Mouse (Mus musculus) B cell, adult 67 days (primary cell): ENCODE measurements around the gene Sdhc. TPM values are rescaled to one million over a fixed set of nuclear protein-coding genes. Genes with fewer than 3 reads are reported as not detected.

Experiments
- total RNA-seq, 2 experiments: library from RNA; stranded (reverse); gene quantifications; 4 replicates each; pipeline ENCODE4 v1.2.4; 2023

Gene Sdhc
- total RNA-seq: 100 to 1,000 TPM in 1 of 2 experiments, 10 to 100 TPM in 1; 81.8 to 104 TPM

DNA sequence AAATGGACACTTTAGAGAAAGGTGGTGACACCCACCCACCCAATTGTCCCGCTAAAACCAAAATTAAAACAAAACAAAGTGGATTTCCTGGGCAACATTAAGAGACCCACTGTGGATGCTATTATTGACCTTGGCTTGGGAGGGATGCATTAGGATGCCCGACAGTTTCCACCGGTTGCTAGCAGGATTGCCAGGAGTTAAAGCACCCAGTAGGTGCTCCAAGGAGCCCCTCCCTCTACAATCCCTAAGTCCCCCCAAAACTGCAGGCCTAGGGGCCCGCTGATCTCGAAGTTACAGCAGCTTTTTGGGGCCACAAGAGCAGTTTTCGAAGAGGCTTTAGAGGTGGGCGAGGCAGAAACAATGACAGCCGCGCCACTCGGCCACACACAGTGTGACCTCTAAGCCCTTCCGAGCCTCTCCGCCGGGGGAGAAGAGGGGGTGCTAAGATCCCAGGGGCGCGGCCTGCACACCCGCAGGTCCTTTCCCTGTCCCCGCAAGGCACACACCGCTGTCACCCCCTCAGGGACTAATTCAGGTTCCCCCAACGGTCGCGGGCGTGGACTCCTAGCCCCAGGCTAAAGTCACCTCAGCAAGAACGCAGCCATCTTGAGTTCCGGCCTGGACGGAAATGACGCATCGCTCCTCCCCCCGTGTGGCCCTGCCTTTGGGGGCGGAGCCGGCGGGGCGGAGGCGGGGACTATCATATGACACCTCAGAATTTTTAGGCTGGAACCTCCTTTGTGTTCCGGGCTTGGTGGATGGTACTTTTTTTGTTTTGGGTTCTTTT lies at the start of gene Sdhc, which contains the start of gene Mpz:
TSS of gene Sdhc (minus strand) at position 630 of the 787 bp plus-strand sequence.
TSS of gene Mpz (plus strand) at position 738 of the 787 bp plus-strand sequence.

GRCm38 (mm10) chr1:171195887-171196397 lies 45.5 kb upstream of the Sdhc start, which contains the start of gene Pcp4l1:
TSS of gene Pcp4l1 (minus strand) at chr1:171196268.

GRCm38 (mm10) chr1:171113873-171114299 lies 36.5 kb downstream of the Sdhc start, which contains the start of gene Cfap126:
TSS of gene Cfap126 (plus strand) at chr1:171113918.

Other genes with a start within 250 kb of the Sdhc start
- 1 to 10 TPM; 1.1 to 1.6 TPM for gene Fcrlb, start 237.7 kb downstream of the Sdhc start, total RNA-seq
- gene Fcrla, start 223.0 kb downstream of the Sdhc start, total RNA-seq: 100 to 1,000 TPM; 399 to 457 TPM
- 100 to 1,000 TPM; 229 to 275 TPM for gene Fcgr2b, start 174.1 kb downstream of the Sdhc start, total RNA-seq
- gene Fcgr4, start 131.7 kb downstream of the Sdhc start, total RNA-seq: 1 to 10 TPM in 1 of 2 experiments, not detected in 1; 1.2 TPM
- gene Fcgr3, start 85.7 kb downstream of the Sdhc start, total RNA-seq: 1 to 10 TPM in 1 of 2 experiments, under 1 TPM in 1; 0.44 to 3.6 TPM
- 1 to 10 TPM in 1 of 2 experiments, under 1 TPM in 1; 0.75 to 1.0 TPM for gene Cfap126, start 36.7 kb downstream of the Sdhc start, total RNA-seq
- gene Mpz, start 108 bp upstream of the Sdhc start, total RNA-seq: not detected
- gene Pcp4l1, start 45.7 kb upstream of the Sdhc start, total RNA-seq: not detected
- not detected for gene Nr1i3, start 63.4 kb upstream of the Sdhc start, total RNA-seq
- 10 to 100 TPM; 21.2 to 22.8 TPM for gene Tomm40l, start 71.9 kb upstream of the Sdhc start, total RNA-seq
- gene Apoa2, start 74.5 kb upstream of the Sdhc start, total RNA-seq: not detected
- 1 to 10 TPM; 1.5 to 6.4 TPM for gene Fcer1g, start 83.8 kb upstream of the Sdhc start, total RNA-seq
- gene Adamts4, start 99.8 kb upstream of the Sdhc start, total RNA-seq: not detected
- gene Ndufs2, start 100.8 kb upstream of the Sdhc start, total RNA-seq: 100 to 1,000 TPM; 131 to 140 TPM
- gene B4galt3, start 119.7 kb upstream of the Sdhc start, total RNA-seq: 100 to 1,000 TPM in 1 of 2 experiments, 10 to 100 TPM in 1; 96.6 to 105 TPM
- 10 to 100 TPM; 62.8 to 71.7 TPM for gene Ppox, start 130.6 kb upstream of the Sdhc start, total RNA-seq
- 10 to 100 TPM; 59.3 to 66.9 TPM for gene Usp21, start 137.4 kb upstream of the Sdhc start, total RNA-seq
- 10 to 100 TPM; 46.1 to 46.6 TPM for gene Ufc1, start 144.4 kb upstream of the Sdhc start, total RNA-seq
- 10 to 100 TPM; 40.6 to 43.6 TPM for gene Dedd, start 178.5 kb upstream of the Sdhc start, total RNA-seq
- gene Nit1, start 195.0 kb upstream of the Sdhc start, total RNA-seq: 10 to 100 TPM; 29.2 to 29.4 TPM
- 10 to 100 TPM; 57.3 to 70.0 TPM for gene Pfdn2, start 195.1 kb upstream of the Sdhc start, total RNA-seq
- under 1 TPM in 1 of 2 experiments, not detected in 1; 0.70 TPM for gene Klhdc9, start 210.2 kb upstream of the Sdhc start, total RNA-seq
- gene Nectin4, start 219.5 kb upstream of the Sdhc start, total RNA-seq: under 1 TPM in 1 of 2 experiments, not detected in 1; 0.32 TPM
- gene Arhgap30, start 238.4 kb upstream of the Sdhc start, total RNA-seq: 100 to 1,000 TPM; 326 to 330 TPM